Mouse (Mus musculus): ENCODE data around the gene Fbxl20. TPM values are rescaled to one million over a fixed set of nuclear protein-coding genes. Genes with fewer than 3 reads are reported as not detected.
A peak's percentile ranks its signal among the peaks of the same experiment; 100 is the strongest.

Fbxl20 gene
- total RNA-seq, 4 experiments from 2014 or later, result 8.0 to 12.4 (median 9.4) TPM

- DNase-seq (ENCODE audit: low spot score in 2 of 2), result no peak
These were observed 59.6 kb downstream of the Fbxl20 start for GRCm38 (mm10) chr11:98090583-98090982.

- DNase-seq (ENCODE audit: low spot score in 2 of 2), result peak in 1 of 2 experiments; percentile 34
These were observed 62.0 kb downstream of the Fbxl20 start for GRCm38 (mm10) chr11:98088224-98088623.

GRCm38 (mm10) chr11:98086574-98086973 lies 63.6 kb downstream of the Fbxl20 start:
- no peak for DNase-seq (ENCODE audit: low spot score in 2 of 2)

- DNase-seq (ENCODE audit: low spot score in 2 of 2), result no peak
These were observed 64.1 kb downstream of the Fbxl20 start for GRCm38 (mm10) chr11:98086141-98086540.

- DNase-seq (ENCODE audit: low spot score in 2 of 2), result no peak
These were observed 67.5 kb downstream of the Fbxl20 start for GRCm38 (mm10) chr11:98082745-98083144.

GRCm38 (mm10) chr11:98080450-98080849 lies 69.8 kb downstream of the Fbxl20 start:
- DNase-seq (ENCODE audit: low spot score in 2 of 2), result no peak

GRCm38 (mm10) chr11:98077086-98077485 lies 73.1 kb downstream of the Fbxl20 start:
- peak; percentile 42 to 70 for DNase-seq (ENCODE audit: low spot score in 2 of 2)

- DNase-seq (ENCODE audit: low spot score in 2 of 2), result peak; percentile 75 to 79
These were observed 74.9 kb downstream of the Fbxl20 start for GRCm38 (mm10) chr11:98075195-98075808.

- DNase-seq (ENCODE audit: low spot score in 2 of 2), result no peak
These were observed 76.8 kb downstream of the Fbxl20 start for GRCm38 (mm10) chr11:98073442-98073841.

GRCm38 (mm10) chr11:98067255-98067654 lies 82.9 kb downstream of the Fbxl20 start:
- DNase-seq (ENCODE audit: low spot score in 2 of 2), result no peak

- DNase-seq (ENCODE audit: low spot score in 2 of 2), result no peak
These were observed 84.0 kb downstream of the Fbxl20 start for GRCm38 (mm10) chr11:98066201-98066600.

GRCm38 (mm10) chr11:98061904-98062562 lies 88.2 kb downstream of the Fbxl20 start:
- DNase-seq (ENCODE audit: low spot score in 2 of 2), result no peak

GRCm38 (mm10) chr11:98061441-98061840 lies 88.8 kb downstream of the Fbxl20 start:
- no peak for DNase-seq (ENCODE audit: low spot score in 2 of 2)

GRCm38 (mm10) chr11:98060104-98060692 lies 90.0 kb downstream of the Fbxl20 start:
- DNase-seq (ENCODE audit: low spot score in 2 of 2), result no peak

GRCm38 (mm10) chr11:98059662-98060061 lies 90.5 kb downstream of the Fbxl20 start:
- DNase-seq (ENCODE audit: low spot score in 2 of 2), result peak in 1 of 2 experiments; percentile 41

GRCm38 (mm10) chr11:98057998-98058397 lies 92.2 kb downstream of the Fbxl20 start:
- no peak for DNase-seq (ENCODE audit: low spot score in 2 of 2)

- DNase-seq (ENCODE audit: low spot score in 2 of 2), result no peak
These were observed 92.7 kb downstream of the Fbxl20 start for GRCm38 (mm10) chr11:98057466-98057865.

GRCm38 (mm10) chr11:98052989-98053834 lies 97.0 kb downstream of the Fbxl20 start, which contains the start of gene Stac2:
Stac2 (minus strand) TSS chr11:98053462.
- no peak for DNase-seq (ENCODE audit: low spot score in 2 of 2)

- DNase-seq (ENCODE audit: low spot score in 2 of 2), result no peak
These were observed 97.8 kb downstream of the Fbxl20 start for GRCm38 (mm10) chr11:98052129-98052988.

- DNase-seq (ENCODE audit: low spot score in 2 of 2), result no peak
These were observed 98.5 kb downstream of the Fbxl20 start for GRCm38 (mm10) chr11:98051611-98052128.
